Mouse (Mus musculus) forebrain, embryonic 14.5 days (tissue): ENCODE data around the gene Nlrp14. TPM values are rescaled to one million over a fixed set of nuclear protein-coding genes. Genes with fewer than 3 reads are reported as not detected.
A peak's percentile ranks its signal among the peaks of the same experiment; 100 is the strongest.

ENCODE experiments used
- ATAC-seq: fragments of 200-750 bp; cut with Nextera tagmentation; 2 replicates; pipeline ENCODE4 v1.8.0; 2017; ENCODE audit warnings: mild to moderate bottlenecking, moderate library complexity
- DNase-seq: peaks from one replicate; pipeline ENCODE4 v3.0.0-alpha.2; 2015; ENCODE audit warnings: low spot score
- H3K27ac ChIP-seq: fragments of 300-500 bp; sonication (generic); 2 replicates; pipeline ENCODE4 v1.5.1; 2014; ENCODE audit warnings: low read depth, mild to moderate bottlenecking, control low read depth, low read length, moderate library complexity
- H3K27me3 ChIP-seq: fragments of 300-500 bp; sonication (generic); replicated peaks from 2 replicates; pipeline ENCODE4 v1.6.1; 2014; ENCODE audit warnings: low read length, control low read depth, mixed read lengths; ENCODE audit not compliant: control insufficient read depth, insufficient read depth
- H3K36me3 ChIP-seq: fragments of 300-500 bp; sonication (generic); 2 replicates; pipeline ENCODE4 v1.6.1; 2014; ENCODE audit warnings: low read length, control low read depth; ENCODE audit not compliant: control insufficient read depth, insufficient read depth
- H3K4me1 ChIP-seq: fragments of 300-500 bp; sonication (generic); 2 replicates; pipeline ENCODE4 v1.6.1; 2014; ENCODE audit warnings: antibody characterized with exemption, low read length, control low read depth; ENCODE audit not compliant: control insufficient read depth, insufficient read depth
- H3K4me2 ChIP-seq: fragments of 300-500 bp; sonication (generic); 2 replicates; pipeline ENCODE4 v1.6.1; 2014; ENCODE audit warnings: mild to moderate bottlenecking, control low read depth, low read length
- H3K4me3 ChIP-seq: fragments of 300-500 bp; sonication (generic); 2 replicates; pipeline ENCODE4 v1.5.1; 2014; ENCODE audit warnings: low read depth, low read length, control low read depth
- H3K9ac ChIP-seq: fragments of 300-500 bp; sonication (generic); 2 replicates; pipeline ENCODE4 v1.6.1; 2014; ENCODE audit warnings: mild to moderate bottlenecking, low read length, control low read depth, moderate library complexity
- H3K9me3 ChIP-seq: fragments of 300-500 bp; sonication (generic); replicated peaks from 2 replicates; pipeline ENCODE4 v1.6.1; 2016; ENCODE audit warnings: low read length, control low read depth, mixed read lengths; ENCODE audit not compliant: control insufficient read depth
- WGBS: fragments of 180-500 bp; shearing (Covaris S2); extraction: QIAGEN DNeasy Blood & Tissue Kit; methylation state at CpG from one replicate; pipeline ENCODE4 v1.1.7; 2014; 5-methylcytosine and 5-hydroxymethylcytosine counted together
- polyA plus RNA-seq: library from polyadenylated mRNA; unstranded; fragments of >200 nt; fragmentation: Nextera tagmentation; extraction: Ambion mirVana; gene quantifications from 2 replicates; pipeline ENCODE4 v1.2.1, GENCODE M21; 2014

Nlrp14 gene
- polyA plus RNA-seq, 1 experiment from 2014 or later, result not detected

GRCm38 (mm10) chr7:107216845-107217244, 50.1 kb downstream of the Nlrp14 start:
- no peaks in the 10 kb centered on the region for H3K4me1 ChIP-seq
- ATAC-seq, result no peak
- no peaks in the 10 kb centered on the region for H3K27me3 ChIP-seq
- no peak overlapping the region for H3K4me2 ChIP-seq
- DNase-seq, result no peak
- H3K9me3 ChIP-seq, result no peaks in the 10 kb centered on the region
- no peaks in the 10 kb centered on the region for H3K36me3 ChIP-seq
- no peak overlapping the region for H3K27ac ChIP-seq
- 77% methylated on average over 2 of the region's 2 CpGs for WGBS
- no peak overlapping the region for H3K4me3 ChIP-seq
- no peak overlapping the region for H3K9ac ChIP-seq

- Histone ChIP-seq H3K4me3 (no peak overlapping the region), H3K9ac (no peak overlapping the region), H3K4me1 (no peaks in the 10 kb centered on the region), H3K36me3 (no peaks in the 10 kb centered on the region), H3K4me2 (no peak overlapping the region), H3K27me3 (no peaks in the 10 kb centered on the region), H3K27ac (no peak overlapping the region), H3K9me3 (no peaks in the 10 kb centered on the region)
- WGBS, result 3% methylated on average over 3 of the region's 3 CpGs
- ATAC-seq, result no peak
- DNase-seq, result no peak
Measured at GRCm38 (mm10) chr7:107236854-107237253, 70.1 kb downstream of the Nlrp14 start.

GRCm38 (mm10) chr7:107237498-107237897, 70.7 kb downstream of the Nlrp14 start:
- H3K4me2 ChIP-seq, result no peak overlapping the region
- no peaks in the 10 kb centered on the region for H3K27me3 ChIP-seq
- no peak for ATAC-seq
- H3K9me3 ChIP-seq, result no peaks in the 10 kb centered on the region
- no peak overlapping the region for H3K27ac ChIP-seq
- no peaks in the 10 kb centered on the region for H3K4me1 ChIP-seq
- no peaks in the 10 kb centered on the region for H3K36me3 ChIP-seq
- no peak for DNase-seq
- no peak overlapping the region for H3K9ac ChIP-seq
- 70% methylated on average over 3 of the region's 3 CpGs for WGBS
- no peak overlapping the region for H3K4me3 ChIP-seq

GRCm38 (mm10) chr7:107241371-107241883, 74.6 kb downstream of the Nlrp14 start:
- H3K4me3 ChIP-seq, result no peak overlapping the region

More at GRCm38 (mm10) chr7:107241371-107241883, 74.6 kb downstream of the Nlrp14 start:
- DNase-seq, result no peak
- Histone ChIP-seq H3K4me1 (no peaks in the 10 kb centered on the region), H3K36me3 (no peaks in the 10 kb centered on the region), H3K4me2 (no peak overlapping the region), H3K27me3 (no peaks in the 10 kb centered on the region), H3K9me3 (no peaks in the 10 kb centered on the region), H3K9ac (no peak overlapping the region), H3K27ac (no peak overlapping the region)
- ATAC-seq, result 0 out of 2 replicates have a peak, but pooled peaks have one; percentile 37
- 70% methylated on average over 5 of the region's 5 CpGs for WGBS

Other genes starting within 250 kb of the Nlrp14 start
- not detected in 2 replicates for gene Olfr709-ps1, start 234.8 kb upstream of the Nlrp14 start, polyA plus RNA-seq
- gene Olfr710, start 218.7 kb upstream of the Nlrp14 start, polyA plus RNA-seq, result not detected in 2 replicates
- gene Olfr6, start 203.1 kb upstream of the Nlrp14 start, polyA plus RNA-seq, result not detected in 2 replicates
- not detected in 2 replicates for gene Olfr711, start 191.5 kb upstream of the Nlrp14 start, polyA plus RNA-seq
- not detected in 2 replicates for gene Olfr2, start 160.9 kb upstream of the Nlrp14 start, polyA plus RNA-seq
- gene Olfr713, start 135.8 kb upstream of the Nlrp14 start, polyA plus RNA-seq, result not detected in 2 replicates
- not detected in 2 replicates for gene Olfr714, start 96.0 kb upstream of the Nlrp14 start, polyA plus RNA-seq
- gene Olfr17, start 73.8 kb upstream of the Nlrp14 start, polyA plus RNA-seq, result not detected in 2 replicates
- gene Olfr715b, start 56.6 kb upstream of the Nlrp14 start, polyA plus RNA-seq, result not detected in 2 replicates
- not detected in 2 replicates for gene Olfr715, start 35.9 kb upstream of the Nlrp14 start, polyA plus RNA-seq
- not detected in 2 replicates for gene Olfr716, start 28.7 kb upstream of the Nlrp14 start, polyA plus RNA-seq
- not detected in 2 replicates for gene Rbmxl2, start 42.5 kb downstream of the Nlrp14 start, polyA plus RNA-seq
- 7.0 and 8.4 TPM in 2 replicates for gene Syt9, start 203.7 kb downstream of the Nlrp14 start, polyA plus RNA-seq